Comparison of ENCODE assay signal across 12 mouse cellular contexts in the genomic region with DNA sequence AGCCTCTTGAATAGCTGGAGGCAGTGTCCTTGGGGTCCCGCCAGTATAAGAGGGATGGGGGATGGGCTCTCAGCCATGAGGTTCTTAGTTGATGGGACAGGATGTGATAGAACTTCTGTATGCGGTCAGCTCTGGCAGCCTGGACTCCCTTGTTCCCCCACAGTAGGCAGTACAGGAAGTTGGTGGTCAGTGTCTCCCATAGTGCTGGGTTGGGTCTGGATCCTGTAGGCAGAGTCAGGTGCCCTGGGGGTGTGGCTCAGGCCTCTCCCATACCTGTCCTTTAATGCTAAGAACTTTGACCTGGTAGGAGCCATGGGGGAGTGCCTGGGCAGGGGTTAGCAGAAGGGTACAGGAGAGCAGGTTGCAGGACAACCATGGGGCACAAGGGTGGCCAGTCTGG. TPM values are rescaled to one million over a fixed set of nuclear protein-coding genes. Genes with fewer than 3 reads are reported as not detected.
DNase-seq lines count a peak whose midpoint lies in the region; ATAC-seq and TF ChIP-seq lines count a peak whose summit lies in the region.
"Had no signal": no experiment of that assay in that cellular context is flagged by ENCODE, and none has a peak within 500 bp of the region (broad histone marks: within the 10 kb centered on the region; RNA-seq: fewer than 3 reads in every experiment).

No protein-coding gene starts in this region.

- no peaks in the 10 kb centered on the region for H3K27me3 ChIP-seq in forebrain, embryonic 12.5 days
- H3K27me3 ChIP-seq in forebrain, embryonic 10.5 days (ENCODE audit: poor library complexity, severe bottlenecking), result no peaks in the 10 kb centered on the region
- no peaks in the 10 kb centered on the region for H3K27me3 ChIP-seq in liver, embryonic 12.5 days (replicated peaks)
- no peaks in the 10 kb centered on the region for H3K27me3 ChIP-seq in liver, postnatal 0 days (ENCODE audit: insufficient read depth, low read length)
- H3K27me3 ChIP-seq in intestine, embryonic 14.5 days (replicated peaks; ENCODE audit: control insufficient read depth, insufficient read depth, low read length), result no peaks in the 10 kb centered on the region
- H3K27me3 ChIP-seq in stomach, embryonic 16.5 days (ENCODE audit: control insufficient read depth, insufficient read depth, low read length), result no peaks in the 10 kb centered on the region
- H3K27me3 ChIP-seq: heart, embryonic 13.5 days; hindbrain, embryonic 13.5 days had no signal

- TF ChIP-seq EP300 in liver, postnatal 0 days (IDR thresholded peaks at IDR 0.05; ENCODE audit: low read depth), result no peak

- 86% methylated on average over 2 of the region's 2 CpGs for WGBS in forebrain, embryonic 12.5 days
- 89% methylated on average over 2 of the region's 2 CpGs for WGBS in forebrain, embryonic 10.5 days
- 35% methylated on average over 2 of the region's 2 CpGs for WGBS in liver, embryonic 12.5 days (ENCODE audit: insufficient replicate concordance)
- WGBS in liver, postnatal 0 days (ENCODE audit: insufficient replicate concordance), result 51% methylated on average over 2 of the region's 2 CpGs
- 74% methylated on average over 2 of the region's 2 CpGs for WGBS in intestine, embryonic 14.5 days
- 70% methylated on average over 2 of the region's 2 CpGs for WGBS in stomach, embryonic 16.5 days

- H3K4me1 ChIP-seq in forebrain, embryonic 12.5 days, result peaks cover 5% of the 10 kb centered on the region; the same call in 1 of the 2 replicates
- peaks cover 15% of the 10 kb centered on the region for H3K4me1 ChIP-seq in forebrain, embryonic 10.5 days
- peaks cover 30% of the 10 kb centered on the region for H3K4me1 ChIP-seq in liver, embryonic 12.5 days
- peaks cover 7% of the 10 kb centered on the region; the same call in 1 of the 2 replicates for H3K4me1 ChIP-seq in liver, postnatal 0 days (ENCODE audit: insufficient read depth)
- H3K4me1 ChIP-seq in intestine, embryonic 14.5 days (replicated peaks; ENCODE audit: control insufficient read depth, insufficient read depth, low read length), result peaks cover 9% of the 10 kb centered on the region
- peaks cover 13% of the 10 kb centered on the region for H3K4me1 ChIP-seq in stomach, embryonic 16.5 days (ENCODE audit: control insufficient read depth, insufficient read depth, low read length)
- H3K4me1 ChIP-seq: hindbrain, embryonic 13.5 days had no signal

- peaks cover 49% of the 10 kb centered on the region for H3K36me3 ChIP-seq in forebrain, embryonic 12.5 days (replicated peaks)
- peaks cover 56% of the 10 kb centered on the region for H3K36me3 ChIP-seq in forebrain, embryonic 10.5 days (replicated peaks)
- peaks cover 29% of the 10 kb centered on the region for H3K36me3 ChIP-seq in liver, embryonic 12.5 days
- H3K36me3 ChIP-seq in liver, postnatal 0 days (replicated peaks; ENCODE audit: insufficient read depth, low read length), result peaks cover 24% of the 10 kb centered on the region
- peaks cover 47% of the 10 kb centered on the region for H3K36me3 ChIP-seq in intestine, embryonic 14.5 days (ENCODE audit: control insufficient read depth, insufficient read depth, low read length)
- peaks cover 12% of the 10 kb centered on the region; the same call in 1 of the 2 replicates for H3K36me3 ChIP-seq in stomach, embryonic 16.5 days (ENCODE audit: control insufficient read depth, insufficient read depth, low read length)

- no peak for DNase-seq in forebrain, embryonic 10.5 days (ENCODE audit: extremely low spot score, low spot score)
- DNase-seq in liver, postnatal 0 days, result no peak
- DNase-seq in intestine, embryonic 14.5 days (ENCODE audit: low spot score), result no peak
- DNase-seq in urinary bladder, postnatal 25 days (ENCODE audit: low spot score), result no peak
- DNase-seq in cerebellum, adult 11 months, result no peak
- DNase-seq: B cell, adult 2 months; right cerebral cortex, postnatal 4 days had no signal

- H3K9me3 ChIP-seq in forebrain, embryonic 12.5 days, result no peaks in the 10 kb centered on the region
- no peaks in the 10 kb centered on the region for H3K9me3 ChIP-seq in forebrain, embryonic 10.5 days
- H3K9me3 ChIP-seq in liver, embryonic 12.5 days (replicated peaks), result no peaks in the 10 kb centered on the region
- no peaks in the 10 kb centered on the region for H3K9me3 ChIP-seq in liver, postnatal 0 days (ENCODE audit: low read length)
- no peaks in the 10 kb centered on the region for H3K9me3 ChIP-seq in intestine, embryonic 14.5 days (ENCODE audit: control insufficient read depth, low read length)
- H3K9me3 ChIP-seq in stomach, embryonic 16.5 days (replicated peaks; ENCODE audit: control insufficient read depth, low read length), result no peaks in the 10 kb centered on the region
- H3K9me3 ChIP-seq: heart, embryonic 13.5 days; hindbrain, embryonic 13.5 days had no signal

- no peak overlapping the region for H3K4me2 ChIP-seq in forebrain, embryonic 12.5 days
- 0 out of 2 replicates have a peak overlapping the region, but pooled peaks have one; percentile 45 for H3K4me2 ChIP-seq in liver, embryonic 12.5 days
- H3K4me2 ChIP-seq in liver, postnatal 0 days (ENCODE audit: low read depth, low read length), result no peak overlapping the region
- H3K4me2 ChIP-seq in intestine, embryonic 14.5 days (ENCODE audit: low read length), result no peak overlapping the region
- H3K4me2 ChIP-seq in stomach, embryonic 16.5 days (ENCODE audit: low read depth, low read length), result no peak overlapping the region
- H3K4me2 ChIP-seq: hindbrain, embryonic 13.5 days had no signal

- H3K27ac ChIP-seq in forebrain, embryonic 12.5 days, result no peak overlapping the region
- no peak overlapping the region for H3K27ac ChIP-seq in forebrain, embryonic 10.5 days
- H3K27ac ChIP-seq in liver, embryonic 12.5 days, result no peak overlapping the region
- H3K27ac ChIP-seq in liver, postnatal 0 days (ENCODE audit: low read depth), result no peak overlapping the region
- H3K27ac ChIP-seq in intestine, embryonic 14.5 days (ENCODE audit: low read depth), result no peak overlapping the region
- H3K27ac ChIP-seq in stomach, embryonic 16.5 days (ENCODE audit: low read length), result no peak overlapping the region
- H3K27ac ChIP-seq: heart, embryonic 13.5 days; hindbrain, embryonic 13.5 days had no signal

- H3K9ac ChIP-seq in forebrain, embryonic 12.5 days, result no peak overlapping the region
- no peak overlapping the region for H3K9ac ChIP-seq in liver, embryonic 12.5 days
- H3K9ac ChIP-seq in liver, postnatal 0 days (replicated peaks), result no peak overlapping the region
- H3K9ac ChIP-seq in intestine, embryonic 14.5 days (ENCODE audit: low read length), result no peak overlapping the region
- no peak overlapping the region for H3K9ac ChIP-seq in stomach, embryonic 16.5 days (ENCODE audit: low read length)
- H3K9ac ChIP-seq: heart, embryonic 13.5 days; hindbrain, embryonic 13.5 days had no signal

- ATAC-seq in forebrain, embryonic 12.5 days (ENCODE audit: low FRiP score), result 0 out of 2 replicates have a peak, but pooled peaks have one; percentile 27
- ATAC-seq in liver, embryonic 12.5 days, result peak; percentile 41
- ATAC-seq in liver, postnatal 0 days, result no peak; the same call in 1 of the 2 replicates
- peak; percentile 52 for ATAC-seq in intestine, embryonic 14.5 days (replicated peaks; ENCODE audit: low FRiP score, low TSS enrichment, low read depth)
- peak; percentile 32; the same call in 1 of the 2 replicates for ATAC-seq in stomach, embryonic 16.5 days (ENCODE audit: insufficient read depth, low FRiP score)

- TF ChIP-seq CTCF in liver, postnatal 0 days (IDR thresholded peaks at IDR 0.05; ENCODE audit: low read depth), result no peak

- no peak overlapping the region for H3K4me3 ChIP-seq in forebrain, embryonic 12.5 days (replicated peaks)
- H3K4me3 ChIP-seq in forebrain, embryonic 10.5 days, result no peak overlapping the region
- H3K4me3 ChIP-seq in liver, embryonic 12.5 days, result no peak overlapping the region
- no peak overlapping the region for H3K4me3 ChIP-seq in liver, postnatal 0 days (ENCODE audit: low read depth, low read length)
- H3K4me3 ChIP-seq in intestine, embryonic 14.5 days (ENCODE audit: low read depth, low read length), result no peak overlapping the region
- no peak overlapping the region for H3K4me3 ChIP-seq in stomach, embryonic 16.5 days (replicated peaks; ENCODE audit: low read length)
- H3K4me3 ChIP-seq: heart, embryonic 13.5 days; hindbrain, embryonic 13.5 days had no signal

RNA-seq across cellular contexts. Expression of a gene that starts 14.7 kb away (rescaled TPM):
- 1.2 and 1.4 TPM in 2 replicates for polyA plus RNA-seq in forebrain, embryonic 12.5 days (2016; fragmentation: Nextera tagmentation; extraction: Ambion mirVana)
- polyA plus RNA-seq in forebrain, embryonic 10.5 days (2016; fragmentation: Nextera tagmentation; extraction: Ambion mirVana), result 1.4 and 1.7 TPM in 2 replicates
- polyA plus RNA-seq in liver, embryonic 12.5 days (2016; fragmentation: Nextera tagmentation; extraction: Ambion mirVana), result 14.2 and 14.3 TPM in 2 replicates
- polyA plus RNA-seq in liver, postnatal 0 days (2015; fragmentation: Nextera tagmentation; extraction: Ambion mirVana), result 13.1 and 14.1 TPM in 2 replicates
- polyA plus RNA-seq in intestine, embryonic 14.5 days (2014; fragmentation: Nextera tagmentation; extraction: Ambion mirVana), result 2.1 and 3.8 TPM in 2 replicates
- polyA plus RNA-seq in stomach, embryonic 16.5 days (2015; fragmentation: Nextera tagmentation; extraction: Ambion mirVana), result 3.9 and 5.8 TPM in 2 replicates

RNA-seq across cellular contexts. Expression of a gene that starts 14.9 kb away (rescaled TPM):
- polyA plus RNA-seq in forebrain, embryonic 12.5 days (2016; fragmentation: Nextera tagmentation; extraction: Ambion mirVana), result 26.2 and 27.1 TPM in 2 replicates
- 43.8 and 49.9 TPM in 2 replicates for polyA plus RNA-seq in forebrain, embryonic 10.5 days (2016; fragmentation: Nextera tagmentation; extraction: Ambion mirVana)
- polyA plus RNA-seq in liver, embryonic 12.5 days (2016; fragmentation: Nextera tagmentation; extraction: Ambion mirVana), result 14.7 and 15.3 TPM in 2 replicates
- 9.3 TPM in 2 replicates for polyA plus RNA-seq in liver, postnatal 0 days (2015; fragmentation: Nextera tagmentation; extraction: Ambion mirVana)
- 40.5 and 41.6 TPM in 2 replicates for polyA plus RNA-seq in intestine, embryonic 14.5 days (2014; fragmentation: Nextera tagmentation; extraction: Ambion mirVana)
- 45.4 and 46.9 TPM in 2 replicates for polyA plus RNA-seq in stomach, embryonic 16.5 days (2015; fragmentation: Nextera tagmentation; extraction: Ambion mirVana)

RNA-seq across cellular contexts. Expression of a gene that starts 15.9 kb away (rescaled TPM):
- polyA plus RNA-seq in forebrain, embryonic 12.5 days (2016; fragmentation: Nextera tagmentation; extraction: Ambion mirVana), result 20.1 and 20.9 TPM in 2 replicates
- 22.7 and 22.8 TPM in 2 replicates for polyA plus RNA-seq in forebrain, embryonic 10.5 days (2016; fragmentation: Nextera tagmentation; extraction: Ambion mirVana)
- 18.2 and 18.4 TPM in 2 replicates for polyA plus RNA-seq in liver, embryonic 12.5 days (2016; fragmentation: Nextera tagmentation; extraction: Ambion mirVana)
- 9.0 and 9.2 TPM in 2 replicates for polyA plus RNA-seq in liver, postnatal 0 days (2015; fragmentation: Nextera tagmentation; extraction: Ambion mirVana)
- 34.1 and 37.1 TPM in 2 replicates for polyA plus RNA-seq in intestine, embryonic 14.5 days (2014; fragmentation: Nextera tagmentation; extraction: Ambion mirVana)
- polyA plus RNA-seq in stomach, embryonic 16.5 days (2015; fragmentation: Nextera tagmentation; extraction: Ambion mirVana), result 50.0 and 52.0 TPM in 2 replicates

RNA-seq across cellular contexts. Expression of a gene that starts 36.2 kb away (rescaled TPM):
- polyA plus RNA-seq in forebrain, embryonic 12.5 days (2016; fragmentation: Nextera tagmentation; extraction: Ambion mirVana), result 0.04 and 0.14 TPM in 2 replicates
- 0.30 TPM in 1 of 2 replicates, not detected in the other for polyA plus RNA-seq in forebrain, embryonic 10.5 days (2016; fragmentation: Nextera tagmentation; extraction: Ambion mirVana)
- polyA plus RNA-seq in liver, embryonic 12.5 days (2016; fragmentation: Nextera tagmentation; extraction: Ambion mirVana), result 95.1 and 100 TPM in 2 replicates
- 1,136 and 1,364 TPM in 2 replicates for polyA plus RNA-seq in liver, postnatal 0 days (2015; fragmentation: Nextera tagmentation; extraction: Ambion mirVana)
- polyA plus RNA-seq in intestine, embryonic 14.5 days (2014; fragmentation: Nextera tagmentation; extraction: Ambion mirVana), result 0.66 and 0.70 TPM in 2 replicates
- polyA plus RNA-seq in stomach, embryonic 16.5 days (2015; fragmentation: Nextera tagmentation; extraction: Ambion mirVana), result 17.0 and 19.5 TPM in 2 replicates
